Mouse (Mus musculus) embryo, embryonic 10 days (tissue): ENCODE results near the gene Dedd.
"Not testable (repeated sequence)": the region's sequence is repeated elsewhere in the genome, so short reads cannot be mapped to it uniquely, and the experiment has no call there.

ENCODE experiments used
- DNase-seq: peaks from one replicate; pipeline ENCODE4 v3.0.0-alpha.2; 2015; ENCODE audit warnings: low spot score

Gene Dedd

DNA sequence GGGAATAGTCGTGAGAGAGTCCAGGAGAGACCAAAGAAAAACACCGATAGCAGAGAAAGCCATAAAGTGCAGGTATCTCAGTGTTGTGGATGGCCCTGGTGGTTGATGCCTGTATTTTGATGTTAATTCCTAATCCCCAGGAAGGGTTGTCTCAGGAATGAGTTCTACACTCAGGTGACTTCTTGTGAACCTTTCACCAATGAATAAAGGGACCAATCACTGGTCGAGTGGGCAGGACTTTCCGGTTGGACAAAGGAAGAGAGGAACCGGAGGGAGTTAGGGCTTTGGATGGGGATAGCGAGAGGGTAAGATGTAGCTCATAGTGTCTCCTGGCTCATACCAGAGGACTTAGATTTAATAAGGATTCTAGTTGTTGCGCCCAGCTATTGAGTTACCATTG, 9.2 kb upstream of the Dedd start:
- DNase-seq, result peak; percentile 32

DNA sequence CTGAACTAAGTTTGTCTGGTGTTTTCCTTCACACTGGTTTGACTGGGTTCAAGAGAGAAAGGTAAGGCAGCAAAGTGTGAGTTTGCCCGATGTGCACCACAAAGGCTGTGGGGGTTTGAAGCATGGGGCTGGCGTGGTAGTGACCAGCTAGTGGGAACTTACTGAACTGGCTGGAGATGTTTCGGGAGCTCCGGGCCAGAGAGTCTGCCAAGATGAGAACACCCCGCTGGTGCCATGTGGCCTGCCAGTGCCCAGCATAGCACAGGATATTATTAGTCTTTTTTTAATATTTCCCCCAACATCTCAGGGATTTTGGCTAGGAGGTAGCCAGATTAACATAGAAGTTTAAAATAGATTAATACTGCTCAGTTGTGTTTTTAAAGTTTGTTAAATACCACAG, 8.8 kb upstream of the Dedd start:
- DNase-seq, result no peak

DNA sequence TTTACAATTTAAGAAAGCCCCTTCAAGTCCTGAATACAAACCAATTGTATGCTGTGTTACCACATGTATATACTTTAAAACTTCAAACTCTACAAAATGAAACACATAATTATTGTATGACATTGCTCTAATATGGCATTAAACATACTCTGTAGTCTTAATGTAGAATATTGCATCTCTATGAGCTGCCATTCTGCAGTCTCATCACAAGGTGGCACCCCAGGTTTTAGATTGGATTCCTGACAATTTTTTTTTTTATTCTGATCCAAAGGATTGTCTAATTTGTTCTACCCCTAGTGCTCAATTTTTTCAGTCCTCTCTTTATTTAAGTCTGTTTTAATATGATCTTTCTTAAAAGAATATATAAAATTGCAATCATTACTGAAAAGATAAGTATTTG, 7.5 kb upstream of the Dedd start:
- DNase-seq, result peak; percentile 52

DNA sequence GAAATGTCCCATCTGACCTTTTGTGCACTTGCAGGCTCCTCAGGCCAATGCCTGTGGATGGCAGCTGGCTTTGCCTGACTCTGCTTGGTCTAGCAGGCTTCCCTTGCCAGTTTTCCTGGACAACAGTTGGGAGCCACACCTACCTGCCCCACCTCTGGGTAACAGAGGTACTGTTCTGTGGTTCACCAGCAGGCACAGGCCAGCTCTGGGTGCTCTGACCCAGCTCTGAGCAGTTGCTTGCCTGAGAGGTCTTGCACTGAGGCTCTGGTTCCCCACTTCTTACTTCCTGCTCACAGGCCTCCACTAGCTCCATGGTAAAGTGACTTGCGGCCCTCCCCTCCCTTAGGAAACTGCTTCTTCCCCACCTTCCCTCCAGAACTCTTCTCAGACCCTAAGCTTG, 6.9 kb upstream of the Dedd start:
- DNase-seq, result no peak

DNA sequence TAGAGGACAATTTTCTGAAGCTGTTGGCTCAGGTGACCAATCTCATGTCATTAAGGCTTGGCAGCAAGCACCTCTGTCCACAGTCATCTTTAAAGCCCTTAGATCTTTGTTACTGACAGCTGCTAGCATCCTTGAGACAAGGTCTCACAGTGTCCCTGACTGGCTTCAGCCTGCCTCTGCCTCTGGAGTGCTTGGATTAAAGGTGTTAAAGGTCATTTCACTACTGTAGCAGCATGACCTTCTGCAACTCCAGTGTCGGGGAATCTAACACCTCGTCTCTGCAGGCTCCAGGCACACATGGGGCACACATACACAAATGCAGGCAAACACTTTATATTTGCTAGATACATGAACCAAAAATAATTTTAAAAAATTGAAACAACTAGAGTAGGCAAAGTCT, 3.4 kb upstream of the Dedd start:
- DNase-seq, result no peak

DNA sequence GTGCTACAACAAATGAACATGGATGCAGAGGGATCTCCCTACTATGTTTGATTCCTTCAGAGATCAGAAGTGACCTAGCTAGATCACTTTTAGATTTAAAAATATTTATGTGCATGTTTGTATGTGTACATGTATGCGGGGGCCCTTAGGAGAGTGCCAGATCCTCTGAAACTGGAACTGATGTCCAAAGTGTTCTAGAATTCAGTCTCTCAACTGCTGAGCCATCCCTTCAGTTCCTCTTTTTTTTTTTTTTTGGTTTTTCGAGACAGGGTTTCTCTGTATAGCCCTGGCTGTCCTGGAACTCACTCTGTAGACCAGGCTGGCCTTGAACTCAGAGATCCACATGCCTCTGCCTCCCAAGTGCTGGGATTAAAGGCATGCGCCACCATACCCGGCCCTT, 2.4 kb upstream of the Dedd start:
- not testable (repeated sequence) for DNase-seq

DNA sequence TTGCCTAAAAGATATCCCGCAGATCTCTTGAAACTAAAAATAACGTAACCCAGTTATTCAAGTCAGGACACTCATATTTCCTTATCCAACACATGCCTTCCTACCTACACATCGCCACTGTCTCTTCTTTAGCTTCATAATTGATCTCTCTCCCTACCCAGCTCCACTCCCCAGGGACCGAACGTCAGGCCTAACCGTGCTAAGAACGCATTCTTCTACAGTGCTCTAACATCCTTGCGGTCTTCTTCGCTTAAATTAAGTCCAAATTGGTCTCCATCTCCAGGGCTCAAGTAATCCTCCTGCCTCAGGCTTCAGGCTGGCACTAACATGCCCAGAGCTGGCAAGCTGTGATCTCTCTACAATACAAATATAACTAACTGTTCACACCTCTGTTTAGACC, 701 bp upstream of the Dedd start:
- DNase-seq, result peak; percentile 34

DNA sequence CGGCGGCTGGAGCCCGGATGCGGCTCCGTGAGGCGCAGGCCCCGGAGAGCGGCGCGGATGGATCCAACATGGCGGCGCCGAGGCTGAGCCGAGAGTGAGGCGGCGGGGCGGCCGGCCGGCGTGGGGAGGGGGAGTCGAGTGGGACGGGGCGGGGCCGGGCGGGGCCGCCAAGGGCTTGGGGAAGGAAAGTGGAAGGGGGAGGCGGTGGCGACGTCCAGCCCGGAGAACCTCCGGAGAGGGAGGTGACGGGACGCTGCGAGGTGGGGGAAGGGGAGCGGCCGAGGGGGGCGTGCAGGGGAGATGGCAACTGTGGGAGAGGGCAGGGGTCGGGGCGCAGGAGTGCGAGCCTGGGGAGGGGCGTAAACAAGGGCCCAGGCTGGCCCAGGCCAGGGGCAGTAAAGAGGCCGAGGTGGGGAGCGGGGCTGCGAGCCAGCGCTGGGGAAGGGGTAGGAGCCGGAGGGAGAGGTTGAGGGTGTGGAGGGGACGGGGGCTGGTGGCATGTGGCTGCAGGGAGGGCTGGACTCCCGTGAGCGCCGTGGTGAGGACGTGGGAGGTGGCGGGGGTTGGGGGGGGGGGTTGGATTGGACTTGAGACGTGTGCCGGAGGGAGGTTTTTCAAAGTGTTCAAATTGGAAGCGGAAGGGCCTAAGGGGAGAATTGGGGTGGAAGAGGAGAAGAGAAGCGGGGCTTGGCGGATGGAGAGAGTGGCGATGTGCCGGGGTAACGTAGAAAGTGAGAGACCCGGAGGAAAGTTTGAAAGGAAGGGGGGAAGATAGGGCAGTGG, 679 bp downstream of the Dedd start:
- peak; percentile 88 for DNase-seq

DNA sequence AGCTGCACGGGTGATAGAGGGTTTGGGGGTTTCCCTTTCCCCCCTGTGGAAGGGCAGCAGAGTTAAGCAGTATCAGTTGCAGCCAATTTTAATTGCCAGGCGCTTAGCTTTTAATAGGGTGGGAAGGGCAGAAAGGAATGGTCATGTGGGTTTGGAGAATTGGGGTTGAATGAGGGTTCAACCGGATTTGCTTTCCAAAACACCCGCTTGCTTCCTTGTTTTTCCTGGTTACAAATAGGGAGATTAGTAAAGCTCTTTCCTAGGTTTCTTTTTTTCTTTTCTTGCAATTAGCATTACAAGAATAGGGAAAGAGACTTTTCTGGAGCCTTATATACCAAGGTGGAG, 1.2 kb downstream of the Dedd start:
- DNase-seq, result peak; percentile 26

DNA sequence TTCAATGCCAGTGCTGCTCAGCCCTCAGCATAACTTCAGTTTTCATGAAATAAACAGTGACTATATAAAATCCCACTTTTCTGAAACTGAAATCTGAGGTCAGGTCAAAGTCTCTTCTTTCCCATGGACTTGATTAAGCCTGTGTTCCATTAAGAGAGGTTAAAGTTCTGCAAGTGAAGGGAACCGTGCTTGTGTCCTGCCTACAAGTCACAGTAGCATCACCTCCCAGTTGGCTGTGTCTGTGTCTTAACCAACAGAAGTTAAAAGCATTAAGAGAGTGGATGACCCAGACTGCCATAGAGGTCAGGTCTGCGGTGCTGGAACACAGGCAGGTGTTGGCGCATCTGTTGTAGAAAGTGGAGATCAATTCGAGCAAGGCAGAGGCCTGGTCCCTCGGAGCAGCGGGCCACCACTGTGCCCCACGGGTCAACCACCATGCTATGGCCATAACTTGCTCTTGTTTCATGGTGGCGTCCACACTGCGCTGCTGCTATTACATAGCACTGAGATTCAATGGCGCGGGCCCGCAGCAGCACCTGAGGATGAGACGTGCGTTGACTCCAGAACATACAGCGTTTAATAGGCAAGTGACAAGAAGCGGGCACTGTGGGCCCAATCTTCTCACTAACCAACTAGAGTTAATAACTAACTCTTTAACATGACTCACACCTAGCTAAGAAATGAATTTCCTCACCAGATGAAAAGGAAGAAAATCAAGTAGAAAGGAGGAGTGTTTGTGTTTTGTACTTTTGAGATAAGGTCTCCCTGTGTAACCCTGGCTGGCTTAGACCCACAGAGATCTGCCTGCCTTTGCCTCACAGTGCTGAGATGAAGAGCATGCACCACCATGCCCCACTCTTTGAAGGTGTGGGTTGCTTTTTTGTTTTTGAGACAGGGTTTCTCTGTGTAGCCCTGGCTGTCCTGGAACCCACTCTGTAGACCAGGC, 13.6 kb downstream of the Dedd start:
- no peak for DNase-seq

DNA sequence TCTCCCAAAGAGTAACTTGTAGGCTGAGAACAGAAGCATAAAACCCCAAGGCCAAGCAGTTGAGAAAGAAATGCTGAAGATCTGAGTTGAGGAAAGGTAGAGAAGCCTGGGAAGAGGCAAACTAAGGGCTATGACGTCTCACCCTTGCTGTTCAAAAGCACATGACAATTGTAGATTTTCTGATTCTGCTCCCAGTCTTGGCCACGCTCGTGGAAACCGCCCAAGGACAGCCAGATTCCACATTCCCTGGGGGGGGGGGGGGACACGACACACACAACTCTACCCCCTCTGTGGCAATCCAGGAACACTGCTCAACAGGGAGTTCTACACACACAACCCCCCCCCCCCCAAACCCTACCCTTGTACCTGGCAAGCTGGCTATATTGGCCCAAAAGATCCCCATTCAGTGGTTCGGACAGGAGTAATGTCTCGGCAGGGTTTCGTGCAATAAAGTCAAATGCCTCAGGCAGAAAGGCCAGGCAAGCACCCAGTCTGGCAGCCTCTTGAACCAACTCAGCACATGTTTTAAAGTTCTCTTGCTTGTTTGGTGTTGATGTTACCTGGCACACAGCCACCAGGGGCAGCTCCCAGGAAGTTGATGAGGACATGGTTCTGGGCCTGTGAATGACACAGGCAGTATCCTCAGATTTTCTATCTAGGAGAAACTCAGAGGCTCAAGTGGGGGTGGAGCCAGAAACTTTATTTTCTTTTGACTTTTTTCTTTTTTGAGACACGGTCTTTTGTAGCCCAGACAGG, 15.2 kb downstream of the Dedd start:
- no peak for DNase-seq

DNA sequence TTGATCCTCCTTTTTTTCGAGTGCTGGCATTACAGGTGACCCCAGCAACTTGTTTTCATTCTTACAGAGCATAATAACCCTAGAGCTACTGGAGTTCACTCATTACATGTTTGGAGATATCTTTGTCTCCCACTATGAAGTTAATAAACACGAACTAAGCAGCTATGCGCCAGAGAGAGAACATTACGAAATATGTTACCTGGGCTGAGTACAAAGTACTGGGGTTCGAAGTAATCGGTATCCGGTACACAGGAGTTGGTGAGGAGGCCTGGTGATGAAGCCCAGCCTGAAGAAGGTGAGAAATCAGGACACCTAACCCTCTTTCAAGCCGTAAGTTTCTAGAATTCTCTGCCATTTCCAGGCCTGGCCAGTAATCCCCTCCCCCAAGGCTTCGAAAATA, 15.8 kb downstream of the Dedd start:
- DNase-seq, result no peak

DNA sequence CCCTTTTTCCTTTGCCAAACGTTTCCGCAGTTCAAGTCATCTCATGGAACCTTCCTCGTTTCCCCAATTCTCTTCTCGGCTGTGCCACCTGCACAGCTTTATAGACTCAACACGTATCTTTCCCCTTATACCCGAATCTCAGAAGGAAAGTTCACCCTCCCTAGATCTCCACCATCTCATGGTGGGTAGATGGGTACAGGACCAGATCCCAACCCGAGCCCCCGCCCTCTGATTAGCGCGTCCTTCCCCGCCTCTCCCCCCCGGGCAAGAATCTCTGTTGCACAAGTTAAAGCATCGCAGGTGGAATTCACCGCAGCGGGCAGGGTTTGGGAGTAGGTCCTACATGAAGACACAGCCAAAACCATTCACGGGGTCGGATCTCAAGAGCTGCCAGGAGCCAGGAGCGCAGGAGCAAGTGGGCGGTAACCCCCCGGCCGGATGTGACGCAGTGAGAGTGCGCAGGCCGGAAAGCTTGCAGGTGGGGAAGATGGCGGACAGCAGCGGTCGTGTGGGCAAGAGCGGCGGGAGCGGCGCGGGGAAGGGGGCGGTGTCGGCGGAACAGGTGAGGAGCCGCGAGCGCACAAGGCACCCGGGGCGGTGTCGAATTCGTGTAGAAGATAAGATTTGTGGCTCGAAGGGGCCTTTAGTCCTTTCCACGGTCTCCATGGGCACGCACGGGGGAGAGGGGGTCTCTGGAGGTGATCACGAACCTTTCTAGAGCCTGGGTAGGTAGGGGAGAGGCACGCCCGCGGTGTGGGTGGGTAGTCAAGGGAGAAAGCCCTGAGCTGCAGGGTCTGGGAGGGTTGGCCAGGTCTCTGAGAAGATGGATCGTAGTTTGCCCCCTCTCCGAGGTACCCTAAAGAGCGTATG, 16.5 kb downstream of the Dedd start, which contains the start of the genes Nit1 and Pfdn2:
TSS of gene Nit1 (minus strand) at position 422 of the 870 bp plus-strand sequence.
TSS of gene Pfdn2 (plus strand) at position 446 of the 870 bp plus-strand sequence.
- DNase-seq, result peak; percentile 97

DNA sequence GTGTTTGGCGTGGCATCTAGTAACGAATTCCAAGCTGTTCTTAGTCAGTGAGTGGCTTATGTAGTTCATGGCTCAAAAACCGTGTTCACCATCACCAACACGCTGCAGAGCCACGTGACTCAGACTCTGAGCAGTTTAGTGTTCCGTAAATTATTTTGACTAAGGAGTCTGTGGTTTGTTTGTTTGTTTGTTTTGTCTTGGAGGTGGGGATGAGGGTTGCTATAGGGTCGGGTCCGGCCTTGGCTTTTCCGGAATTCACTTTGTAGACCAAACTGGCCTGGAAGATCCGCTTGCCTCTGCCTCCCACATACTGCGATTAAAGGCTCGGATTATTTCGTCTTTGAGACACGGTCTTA, 17.1 kb downstream of the Dedd start:
- peak; percentile 27 for DNase-seq

DNA sequence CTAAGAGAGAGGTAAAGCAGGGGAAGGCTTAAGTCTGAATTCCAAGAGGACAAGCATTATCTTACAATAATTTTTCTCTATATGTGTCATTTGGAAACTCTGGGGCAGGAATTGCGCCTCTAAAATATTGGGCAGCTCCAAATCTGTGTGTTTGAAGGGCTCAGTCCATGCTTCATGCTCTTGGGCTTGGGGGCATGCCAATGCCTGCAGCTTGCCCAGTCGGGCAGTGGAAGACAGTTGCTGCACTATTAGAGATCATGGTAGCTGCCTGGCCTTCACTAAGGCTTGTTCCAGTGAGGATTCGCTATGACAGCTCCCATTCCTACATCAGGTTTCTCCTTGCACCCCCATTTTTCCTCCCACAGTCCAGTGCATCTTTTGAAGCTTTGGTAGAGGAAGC, 19.7 kb downstream of the Dedd start:
- no peak for DNase-seq

DNA sequence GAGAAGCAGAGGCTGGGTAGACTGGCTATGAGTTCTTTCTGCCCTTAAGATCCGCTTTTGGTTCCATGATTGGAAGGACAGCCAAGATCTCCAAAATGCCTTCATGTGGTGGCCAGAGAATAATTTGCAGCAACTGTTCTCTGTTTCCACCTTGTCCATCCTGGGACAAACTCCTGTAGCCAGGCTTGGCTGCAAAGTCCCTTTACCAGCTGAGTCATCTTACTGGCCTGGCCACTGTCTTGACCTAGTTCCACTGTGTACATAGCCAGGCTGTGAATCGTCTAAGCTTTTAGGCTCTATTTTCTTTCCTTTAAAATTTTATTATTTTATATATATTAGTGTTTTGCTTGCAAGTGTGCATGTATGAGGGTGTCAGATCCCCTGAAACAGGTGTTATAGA, 20.3 kb downstream of the Dedd start:
- DNase-seq, result no peak

DNA sequence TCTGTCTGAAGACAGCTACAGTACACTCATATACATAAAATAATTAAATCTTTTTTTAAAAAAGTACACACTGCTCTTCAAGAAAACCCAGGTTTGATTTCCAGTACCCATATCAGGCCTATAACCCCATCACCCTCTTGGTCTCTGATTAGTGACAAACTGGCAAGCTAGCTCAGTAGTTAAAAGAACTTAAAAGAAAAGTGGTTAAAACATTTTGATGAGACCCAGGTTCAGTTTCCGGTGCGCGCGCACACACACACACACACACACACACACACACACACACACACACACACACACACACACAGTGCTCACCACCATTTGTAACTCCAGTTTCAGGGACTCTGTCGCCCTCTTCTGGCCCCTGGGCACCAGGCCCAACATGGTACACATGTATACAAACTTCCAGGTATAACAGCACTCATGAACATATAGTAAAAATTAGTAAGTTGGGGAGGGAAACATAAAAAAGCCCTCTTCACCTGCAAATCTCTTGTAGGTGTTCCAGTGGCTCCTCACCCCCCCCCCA, 26.9 kb downstream of the Dedd start:
- peak; percentile 41 for DNase-seq

DNA sequence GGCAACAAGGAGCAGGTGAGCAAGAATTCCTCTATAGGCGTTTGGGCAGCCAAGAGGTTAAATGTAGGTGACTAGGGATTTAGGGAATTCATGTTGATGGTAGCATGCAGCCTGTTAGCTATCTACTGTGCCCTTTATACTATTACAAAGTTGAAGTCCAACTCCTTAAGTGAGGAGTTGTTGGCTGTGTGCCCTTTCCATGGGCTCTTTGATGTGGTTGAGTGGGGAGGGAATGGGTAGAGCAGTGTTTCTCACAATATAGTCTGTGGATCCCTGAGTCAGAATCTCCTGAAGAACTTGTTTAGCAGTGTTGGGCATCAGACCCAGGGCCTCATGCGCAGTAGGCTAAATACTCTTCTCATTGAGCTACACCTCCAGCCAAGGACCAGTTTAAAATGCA, 27.9 kb downstream of the Dedd start:
- DNase-seq, result no peak

DNA sequence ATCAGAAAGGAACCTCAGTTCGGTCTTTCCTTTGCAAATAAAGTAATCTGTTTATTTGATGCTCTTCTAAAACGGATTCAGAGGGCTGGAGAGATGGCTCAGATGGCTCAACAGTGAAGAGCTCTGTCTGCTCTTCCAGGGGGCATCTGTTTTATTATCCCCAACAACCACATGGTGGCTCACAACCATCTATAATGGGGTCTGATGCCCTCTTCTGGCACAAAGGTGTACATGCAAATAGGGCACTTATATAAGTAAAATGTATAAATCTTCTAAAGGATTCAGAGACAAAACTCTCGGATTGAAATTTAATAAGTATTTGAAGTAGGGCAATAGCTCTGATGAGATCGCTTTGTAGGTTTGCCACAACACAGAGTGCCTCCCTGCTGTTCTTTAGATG, 29.5 kb downstream of the Dedd start:
- DNase-seq, result peak; percentile 61

DNA sequence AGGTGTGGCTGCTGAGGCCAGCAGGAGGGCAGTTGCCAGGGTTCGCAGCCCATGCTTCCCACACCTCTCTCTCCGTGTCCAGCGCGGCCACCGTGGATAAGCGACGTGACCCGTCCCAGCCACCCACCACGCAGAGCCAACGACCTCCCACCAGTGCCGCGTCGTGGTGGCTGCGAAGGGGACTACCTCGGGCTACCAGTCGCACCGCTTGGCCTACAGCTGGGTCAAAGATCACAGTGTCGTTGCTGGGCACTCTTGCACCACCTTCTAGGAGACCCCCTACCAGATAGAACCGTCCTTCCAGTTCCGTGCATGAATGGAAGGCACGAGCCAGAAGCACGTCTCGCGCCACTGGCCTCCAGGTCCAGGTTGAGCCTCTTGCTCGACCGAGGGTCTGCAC, 31.3 kb downstream of the Dedd start:
- DNase-seq, result no peak

DNA sequence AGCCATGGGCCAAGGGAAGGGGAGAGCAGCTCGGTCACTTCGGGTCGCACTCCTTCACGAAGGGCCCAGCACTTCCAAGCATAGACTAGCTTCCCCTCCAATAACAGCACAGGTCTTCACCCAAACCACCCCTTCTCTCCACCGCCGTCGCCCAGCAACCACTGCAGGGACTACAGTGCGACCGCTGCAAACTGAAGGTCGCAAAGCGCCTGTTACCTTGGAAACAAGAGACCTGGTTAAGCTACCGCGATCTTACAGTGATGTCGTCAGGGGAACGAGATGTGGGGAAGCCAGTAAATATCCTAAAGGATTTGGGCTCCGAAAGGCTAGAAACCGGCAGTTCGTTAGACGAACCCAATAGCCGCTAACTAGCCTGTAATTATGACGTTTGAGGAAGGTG, 31.7 kb downstream of the Dedd start, which contains the start of gene Klhdc9:
TSS of gene Klhdc9 (minus strand) at position 143 of the 400 bp plus-strand sequence.
- DNase-seq, result peak; percentile 98
